Mouse (Mus musculus): ENCODE data around the gene Rspry1.
A peak's percentile ranks its signal among the peaks of the same experiment; 100 is the strongest.

Rspry1 gene

DNA sequence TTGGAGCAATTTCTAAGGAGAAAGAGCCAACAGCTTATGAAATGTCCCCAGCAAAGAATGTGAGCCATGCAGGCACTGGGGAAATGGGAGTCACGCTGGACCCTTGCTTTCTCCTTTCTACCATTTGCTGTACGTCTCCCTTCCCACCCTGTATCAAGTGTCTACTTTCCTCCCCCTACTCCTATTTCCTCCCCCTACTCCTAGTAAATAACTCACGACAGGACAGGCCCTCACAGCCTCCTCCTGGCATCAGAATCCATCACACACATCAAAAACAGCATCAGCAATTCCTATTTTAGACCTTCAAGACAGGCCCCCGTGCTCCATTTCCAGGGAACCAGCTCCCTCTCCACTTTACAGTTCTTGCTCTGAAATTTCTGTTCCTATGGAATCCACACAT, 10.0 kb upstream of the Rspry1 start:
- Histone ChIP-seq H3K9me3 (ENCODE audit: low read length) (no peaks in the 10 kb centered on the region), H3K36me3 (ENCODE audit: insufficient read depth, low read length) (peaks cover 37% of the 10 kb centered on the region), H3K4me3 (replicated peaks; ENCODE audit: low read length) (no peak overlapping the region), H3K4me1 (replicated peaks; ENCODE audit: low read depth, low read length) (peaks cover 19% of the 10 kb centered on the region), H3K27me3 (ENCODE audit: insufficient read depth, low read length) (no peaks in the 10 kb centered on the region)
- no peak for TF ChIP-seq NANOG (IDR thresholded peaks at IDR 0.05; ENCODE audit: borderline replicate concordance, low read length)
- no peak for TF ChIP-seq POU5F1 (IDR thresholded peaks at IDR 0.05; ENCODE audit: borderline replicate concordance, low read length)
- no peak for TF ChIP-seq CTCF (conservative IDR thresholded peaks at IDR 0.05; ENCODE audit: low read length)

- Histone ChIP-seq H3K4me1 (replicated peaks; ENCODE audit: low read depth, low read length) (peaks cover 32% of the 10 kb centered on the region), H3K36me3 (ENCODE audit: insufficient read depth, low read length) (peaks cover 19% of the 10 kb centered on the region), H3K4me3 (replicated peaks; ENCODE audit: low read length) (no peak overlapping the region), H3K27me3 (ENCODE audit: insufficient read depth, low read length) (no peaks in the 10 kb centered on the region), H3K9me3 (ENCODE audit: low read length) (no peaks in the 10 kb centered on the region)
- no peak for TF ChIP-seq POU5F1 (IDR thresholded peaks at IDR 0.05; ENCODE audit: borderline replicate concordance, low read length)
Measured at GRCm38 (mm10) chr8:94594211-94594610, 7.5 kb upstream of the Rspry1 start.

- H3K36me3 ChIP-seq (ENCODE audit: insufficient read depth, low read length) = peaks cover 13% of the 10 kb centered on the region; the same call in 1 of the 2 replicates
- 0 out of 2 replicates have a peak, but pooled peaks cover 3% of the 10 kb centered on the region for H3K27me3 ChIP-seq (ENCODE audit: insufficient read depth, low read length)
- peaks cover 37% of the 10 kb centered on the region for H3K4me1 ChIP-seq (replicated peaks; ENCODE audit: low read depth, low read length)
- TF ChIP-seq POU5F1 (IDR thresholded peaks at IDR 0.05; ENCODE audit: borderline replicate concordance, low read length) = no peak
- no peak for TF ChIP-seq CTCF (conservative IDR thresholded peaks at IDR 0.05; ENCODE audit: low read length)
- TF ChIP-seq NANOG (IDR thresholded peaks at IDR 0.05; ENCODE audit: borderline replicate concordance, low read length) = no peak
- H3K4me3 ChIP-seq (replicated peaks; ENCODE audit: low read length) = peak overlapping the region; percentile 98
- no peaks in the 10 kb centered on the region for H3K9me3 ChIP-seq (ENCODE audit: low read length)
Measured at GRCm38 (mm10) chr8:94600478-94600877, 1.3 kb upstream of the Rspry1 start.

- TF ChIP-seq CTCF (conservative IDR thresholded peaks at IDR 0.05; ENCODE audit: low read length) (no peak), NANOG (IDR thresholded peaks at IDR 0.05; ENCODE audit: borderline replicate concordance, low read length) (no peak), POU5F1 (IDR thresholded peaks at IDR 0.05; ENCODE audit: borderline replicate concordance, low read length) (no peak)
- peak overlapping the region; percentile 98 for H3K4me3 ChIP-seq (replicated peaks; ENCODE audit: low read length)
- no peaks in the 10 kb centered on the region for H3K9me3 ChIP-seq (ENCODE audit: low read length)
- H3K4me1 ChIP-seq (replicated peaks; ENCODE audit: low read depth, low read length) = peaks cover 37% of the 10 kb centered on the region
- H3K36me3 ChIP-seq (ENCODE audit: insufficient read depth, low read length) = 0 out of 2 replicates have a peak, but pooled peaks cover 7% of the 10 kb centered on the region
- 0 out of 2 replicates have a peak, but pooled peaks cover 3% of the 10 kb centered on the region for H3K27me3 ChIP-seq (ENCODE audit: insufficient read depth, low read length)
Measured at GRCm38 (mm10) chr8:94601034-94601606, 617 bp upstream of the Rspry1 start.

DNA sequence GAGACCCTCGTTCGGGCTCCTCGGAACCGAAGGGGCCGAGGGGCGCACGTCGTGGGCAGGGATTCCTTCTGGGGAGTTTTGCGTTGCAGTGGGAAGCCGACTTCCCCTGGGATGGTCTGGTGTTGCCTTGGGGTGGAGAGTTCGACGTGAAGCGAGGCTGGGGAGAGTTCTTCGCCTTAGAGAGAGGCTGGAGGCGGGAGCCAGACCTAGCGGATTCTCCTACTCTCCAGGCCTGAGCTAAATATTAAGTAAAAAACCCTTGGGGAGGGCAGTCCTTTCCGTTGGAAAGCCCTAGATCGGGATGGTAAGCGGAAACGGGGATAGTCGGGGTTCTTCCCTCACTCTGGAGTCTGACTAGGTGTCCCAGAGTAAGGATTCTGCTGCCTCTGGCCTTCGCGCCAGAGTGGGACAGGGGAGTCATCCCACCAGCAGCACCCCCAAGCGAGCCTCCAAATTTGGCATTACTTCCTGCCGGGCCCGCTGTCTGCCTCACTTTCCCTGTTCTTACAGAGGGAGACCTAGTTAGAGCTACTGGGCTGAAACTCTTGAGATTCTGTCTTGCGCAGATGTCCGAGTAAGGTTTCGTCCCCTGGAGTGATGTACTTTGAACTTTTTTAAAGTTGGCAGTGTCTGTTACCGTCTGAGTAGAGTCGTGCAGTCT, 864 bp downstream of the Rspry1 start:
- Histone ChIP-seq H3K9me3 (ENCODE audit: low read length) (no peaks in the 10 kb centered on the region), H3K27me3 (ENCODE audit: insufficient read depth, low read length) (0 out of 2 replicates have a peak, but pooled peaks cover 3% of the 10 kb centered on the region), H3K4me3 (replicated peaks; ENCODE audit: low read length) (peak overlapping the region; percentile 98), H3K4me1 (replicated peaks; ENCODE audit: low read depth, low read length) (peaks cover 36% of the 10 kb centered on the region), H3K36me3 (ENCODE audit: insufficient read depth, low read length) (0 out of 2 replicates have a peak, but pooled peaks cover 3% of the 10 kb centered on the region)
- TF ChIP-seq NANOG (IDR thresholded peaks at IDR 0.05; ENCODE audit: borderline replicate concordance, low read length) (no peak), CTCF (conservative IDR thresholded peaks at IDR 0.05; ENCODE audit: low read length) (no peak)

DNA sequence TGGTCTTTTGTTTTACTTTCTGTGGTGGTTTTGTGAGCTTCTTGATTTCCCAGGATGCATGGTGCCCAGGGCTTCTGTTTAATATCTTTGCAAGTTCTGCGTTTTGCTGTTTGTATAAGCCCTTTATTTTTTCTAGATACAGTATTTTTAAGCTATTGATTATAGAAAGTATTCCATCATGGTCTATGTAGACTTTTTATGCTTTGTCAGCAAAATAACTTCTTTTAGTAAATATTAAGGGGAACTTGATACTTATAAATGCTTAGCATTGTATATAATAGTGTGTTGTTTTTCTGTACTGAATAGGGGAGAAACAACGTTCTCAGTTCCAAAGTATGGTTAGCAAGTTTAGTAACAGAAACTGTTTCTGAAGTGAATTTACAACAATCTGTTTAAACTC, 2.3 kb downstream of the Rspry1 start:
- H3K4me3 ChIP-seq (replicated peaks; ENCODE audit: low read length) = no peak overlapping the region
- 0 out of 2 replicates have a peak, but pooled peaks cover 3% of the 10 kb centered on the region for H3K27me3 ChIP-seq (ENCODE audit: insufficient read depth, low read length)
- peaks cover 26% of the 10 kb centered on the region for H3K4me1 ChIP-seq (replicated peaks; ENCODE audit: low read depth, low read length)
- TF ChIP-seq POU5F1 (IDR thresholded peaks at IDR 0.05; ENCODE audit: borderline replicate concordance, low read length) (no peak), NANOG (IDR thresholded peaks at IDR 0.05; ENCODE audit: borderline replicate concordance, low read length) (no peak), CTCF (conservative IDR thresholded peaks at IDR 0.05; ENCODE audit: low read length) (no peak)
- H3K9me3 ChIP-seq (ENCODE audit: low read length) = no peaks in the 10 kb centered on the region
- H3K36me3 ChIP-seq (ENCODE audit: insufficient read depth, low read length) = no peaks in the 10 kb centered on the region

DNA sequence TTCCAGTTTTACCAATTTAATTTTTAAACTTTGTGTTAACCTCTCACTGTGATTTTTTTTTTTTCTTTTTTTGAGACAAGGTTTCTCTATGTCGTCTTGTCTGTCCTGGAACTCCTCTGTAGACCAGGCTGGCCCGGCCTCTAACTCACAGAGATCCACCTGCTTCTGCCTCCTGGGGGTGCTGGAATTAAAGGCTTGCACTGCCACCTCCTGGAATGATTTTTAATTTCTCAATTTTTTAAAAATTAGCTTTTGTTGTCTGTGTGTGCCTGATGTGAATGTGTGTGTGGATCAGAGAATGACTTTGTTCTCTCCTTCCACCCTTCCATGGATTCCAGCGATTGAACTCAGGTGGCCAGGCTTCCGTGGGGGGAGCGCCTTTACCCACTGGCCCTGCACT, 5.3 kb downstream of the Rspry1 start:
- H3K4me3 ChIP-seq (replicated peaks; ENCODE audit: low read length) = no peak overlapping the region
- no peaks in the 10 kb centered on the region for H3K9me3 ChIP-seq (ENCODE audit: low read length)
- TF ChIP-seq CTCF (conservative IDR thresholded peaks at IDR 0.05; ENCODE audit: low read length) (no peak), POU5F1 (IDR thresholded peaks at IDR 0.05; ENCODE audit: borderline replicate concordance, low read length) (no peak), NANOG (IDR thresholded peaks at IDR 0.05; ENCODE audit: borderline replicate concordance, low read length) (no peak)
- H3K4me1 ChIP-seq (replicated peaks; ENCODE audit: low read depth, low read length) = peaks cover 12% of the 10 kb centered on the region
- H3K27me3 ChIP-seq (ENCODE audit: insufficient read depth, low read length) = 0 out of 2 replicates have a peak, but pooled peaks cover 3% of the 10 kb centered on the region
- H3K36me3 ChIP-seq (ENCODE audit: insufficient read depth, low read length) = no peaks in the 10 kb centered on the region

- H3K36me3 ChIP-seq (ENCODE audit: insufficient read depth, low read length) = peaks cover 12% of the 10 kb centered on the region; the same call in 1 of the 2 replicates
- no peaks in the 10 kb centered on the region for H3K4me1 ChIP-seq (replicated peaks; ENCODE audit: low read depth, low read length)
- TF ChIP-seq NANOG (IDR thresholded peaks at IDR 0.05; ENCODE audit: borderline replicate concordance, low read length) (no peak), CTCF (conservative IDR thresholded peaks at IDR 0.05; ENCODE audit: low read length) (no peak), POU5F1 (IDR thresholded peaks at IDR 0.05; ENCODE audit: borderline replicate concordance, low read length) (no peak)
- no peaks in the 10 kb centered on the region for H3K9me3 ChIP-seq (ENCODE audit: low read length)
- no peak overlapping the region for H3K4me3 ChIP-seq (replicated peaks; ENCODE audit: low read length)
- H3K27me3 ChIP-seq (ENCODE audit: insufficient read depth, low read length) = no peaks in the 10 kb centered on the region
Measured at GRCm38 (mm10) chr8:94624885-94625284, 23.1 kb downstream of the Rspry1 start.
